Mouse (Mus musculus) liver, embryonic 13.5 days (tissue): ENCODE results near the gene Mob3b. TPM values are rescaled to one million over a fixed set of nuclear protein-coding genes. Genes with fewer than 3 reads are reported as not detected.

Source experiments
- ATAC-seq: fragments of 200-750 bp; cut with Nextera tagmentation; 2 replicates; pipeline ENCODE4 v1.8.0; 2017; ENCODE audit warnings: low read depth, mild to moderate bottlenecking, moderate number of reproducible peaks, moderate library complexity
- DNase-seq: peaks from one replicate; pipeline ENCODE4 v3.0.0; 2022
- H3K27ac ChIP-seq: fragments of 300-500 bp; sonication (generic); 2 replicates; pipeline ENCODE4 v1.5.1; 2015; ENCODE audit warnings: moderate library complexity, mild to moderate bottlenecking, inconsistent platforms
- H3K27me3 ChIP-seq: fragments of 300-500 bp; sonication (generic); 2 replicates; pipeline ENCODE4 v1.6.1; 2015; ENCODE audit warnings: mild to moderate bottlenecking, inconsistent platforms
- H3K36me3 ChIP-seq: fragments of 300-500 bp; sonication (generic); 2 replicates; pipeline ENCODE4 v1.6.1; 2015; ENCODE audit warnings: mild to moderate bottlenecking, inconsistent platforms
- H3K4me1 ChIP-seq: fragments of 300-500 bp; sonication (generic); replicated peaks from 2 replicates; pipeline ENCODE4 v1.6.1; 2015; ENCODE audit warnings: inconsistent platforms
- H3K4me2 ChIP-seq: fragments of 300-500 bp; sonication (generic); 2 replicates; pipeline ENCODE4 v1.6.1; 2015; ENCODE audit warnings: inconsistent platforms, mild to moderate bottlenecking, moderate library complexity
- H3K4me3 ChIP-seq: fragments of 300-500 bp; sonication (generic); replicated peaks from 2 replicates; pipeline ENCODE4 v1.5.1; 2015; ENCODE audit warnings: mild to moderate bottlenecking, inconsistent platforms
- H3K9ac ChIP-seq: fragments of 300-500 bp; sonication (generic); 2 replicates; pipeline ENCODE4 v1.6.1; 2015; ENCODE audit warnings: mild to moderate bottlenecking, inconsistent platforms
- H3K9me3 ChIP-seq: fragments of 300-500 bp; sonication (generic); replicated peaks from 2 replicates; pipeline ENCODE4 v1.6.1; 2016; ENCODE audit warnings: inconsistent platforms
- WGBS: fragments of 180-500 bp; shearing (Covaris S2); methylation state at CpG from one replicate; pipeline ENCODE4 v1.1.7; 2015; ENCODE audit not compliant: insufficient replicate concordance; 5-methylcytosine and 5-hydroxymethylcytosine counted together
- polyA plus RNA-seq: library from polyadenylated mRNA; unstranded; fragments of >200 nt; fragmentation: Nextera tagmentation; extraction: Ambion mirVana; gene quantifications from 2 replicates; pipeline ENCODE4 v1.2.1, GENCODE M21; 2015

Mob3b gene
- polyA plus RNA-seq, 1 experiment from 2014 or later: 4.2 TPM

DNA sequence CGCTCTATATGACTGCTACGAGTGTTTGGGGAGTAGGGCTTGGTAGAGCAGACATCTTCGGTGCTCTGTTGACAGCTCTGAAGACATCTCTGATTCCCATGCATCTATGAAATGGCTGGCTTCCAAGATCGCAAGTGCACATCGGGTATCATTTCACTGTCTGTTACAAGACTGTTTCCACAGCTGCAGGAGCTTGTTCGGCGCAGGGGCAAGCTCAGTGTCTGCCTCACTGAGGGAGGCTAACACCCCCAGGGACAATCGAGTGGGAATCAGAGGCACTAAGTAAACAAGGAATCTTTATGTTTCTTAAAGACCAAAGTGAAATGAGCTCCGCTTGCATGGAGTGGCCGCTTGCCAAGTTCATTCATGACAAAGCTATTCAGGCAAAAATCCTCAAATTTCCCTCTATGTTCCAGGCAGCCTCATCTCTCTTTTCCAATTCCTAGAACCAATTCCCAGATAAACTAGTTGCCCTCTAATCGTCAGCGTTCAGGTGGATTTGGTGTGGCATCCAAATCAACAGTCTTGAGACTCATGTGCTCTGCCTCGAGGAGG is 12.4 kb upstream of the Mob3b start:
- DNase-seq (no peak), ATAC-seq (no peak)
- 0 out of 2 replicates have a peak, but pooled peaks cover 6% of the 10 kb centered on the region for H3K4me1 ChIP-seq

DNA sequence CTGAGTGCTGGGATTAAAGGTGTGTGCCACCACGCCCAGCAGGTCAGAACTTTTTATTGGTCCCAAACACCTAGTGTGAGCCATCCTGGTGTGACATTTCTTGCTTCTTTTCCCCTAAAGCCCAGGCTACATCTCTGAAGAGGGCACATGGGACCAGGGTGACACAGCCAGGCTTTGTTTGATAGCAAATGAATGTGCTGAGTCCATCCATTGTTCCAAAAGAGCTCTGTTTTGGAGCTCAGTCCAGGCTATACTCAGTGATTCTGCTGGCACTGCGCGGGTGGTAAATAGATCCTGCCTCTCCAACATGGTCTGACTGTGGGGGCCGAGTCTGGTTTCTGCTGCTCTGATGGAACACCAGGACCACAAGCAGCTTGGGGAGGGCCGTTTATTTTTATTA is 10.6 kb upstream of the Mob3b start:
- ATAC-seq: no peak
- H3K27ac ChIP-seq: no peak overlapping the region
- 0 out of 2 replicates have a peak, but pooled peaks cover 6% of the 10 kb centered on the region for H3K4me1 ChIP-seq
- H3K9ac ChIP-seq: no peak overlapping the region
- 53% methylated on average over 5 of the region's 5 CpGs for WGBS
- no peak overlapping the region for H3K4me3 ChIP-seq
- DNase-seq: no peak
- H3K27me3 ChIP-seq: no peaks in the 10 kb centered on the region
- H3K36me3 ChIP-seq: no peaks in the 10 kb centered on the region
- no peak overlapping the region for H3K4me2 ChIP-seq
- no peaks in the 10 kb centered on the region for H3K9me3 ChIP-seq

More for the DNA sequence above, 12.4 kb upstream of the Mob3b start:
- Histone ChIP-seq H3K9ac (no peak overlapping the region), H3K36me3 (no peaks in the 10 kb centered on the region), H3K27ac (no peak overlapping the region), H3K27me3 (no peaks in the 10 kb centered on the region), H3K4me3 (no peak overlapping the region), H3K4me2 (no peak overlapping the region), H3K9me3 (no peaks in the 10 kb centered on the region)
- WGBS: 75% methylated on average over 13 of the region's 13 CpGs

DNA sequence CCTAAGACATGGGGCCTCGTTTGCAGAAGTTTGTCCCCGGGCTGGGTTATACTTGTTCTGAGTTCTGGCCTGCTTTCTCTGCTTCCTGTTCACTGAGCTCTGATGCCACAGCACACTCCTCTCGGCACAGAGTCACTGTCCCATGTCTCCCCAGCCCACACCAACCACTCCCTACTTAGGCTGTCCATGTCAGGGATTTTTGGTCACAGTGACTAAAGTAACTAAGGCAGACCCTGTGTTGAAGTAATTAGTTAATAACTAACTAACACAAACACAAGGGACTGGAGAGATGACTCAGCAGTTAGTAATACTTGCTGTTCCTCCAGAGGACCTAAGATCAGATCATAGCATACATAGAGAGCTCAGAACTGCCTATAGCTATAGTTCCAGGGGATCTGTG is 8.7 kb upstream of the Mob3b start:
- Histone ChIP-seq H3K4me1 (0 out of 2 replicates have a peak, but pooled peaks cover 6% of the 10 kb centered on the region), H3K9ac (no peak overlapping the region), H3K4me3 (no peak overlapping the region), H3K36me3 (no peaks in the 10 kb centered on the region), H3K4me2 (no peak overlapping the region), H3K27ac (peak overlapping the region; percentile 25), H3K9me3 (no peaks in the 10 kb centered on the region), H3K27me3 (no peaks in the 10 kb centered on the region)
- DNase-seq: no peak
- ATAC-seq: peak; percentile 71
- WGBS: 20% methylated on average over 3 of the region's 3 CpGs

DNA sequence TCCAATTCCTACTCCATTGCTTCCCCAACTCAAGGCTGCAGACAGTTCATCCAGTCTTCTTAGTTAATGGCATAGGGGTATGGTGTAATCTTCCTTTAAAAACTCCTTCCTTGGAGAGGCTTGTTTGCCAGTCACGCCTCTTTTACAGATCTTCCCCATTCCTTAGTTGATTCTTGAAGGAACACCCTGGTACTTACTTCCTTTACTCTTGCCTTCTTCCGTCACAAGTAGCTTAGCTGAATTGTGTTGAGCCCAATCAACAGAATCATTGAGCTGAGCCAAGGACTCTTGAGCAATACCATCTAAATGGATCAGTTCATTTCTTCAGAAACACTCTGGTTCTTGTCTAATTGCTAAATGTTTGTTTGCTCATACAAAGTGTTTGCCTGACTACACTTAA is 8.0 kb upstream of the Mob3b start:
- Histone ChIP-seq H3K27ac (no peak overlapping the region), H3K4me3 (no peak overlapping the region), H3K4me1 (0 out of 2 replicates have a peak, but pooled peaks cover 6% of the 10 kb centered on the region), H3K27me3 (no peaks in the 10 kb centered on the region), H3K9ac (no peak overlapping the region), H3K36me3 (no peaks in the 10 kb centered on the region), H3K4me2 (no peak overlapping the region), H3K9me3 (no peaks in the 10 kb centered on the region)
- DNase-seq (no peak), ATAC-seq (no peak)
- 68% methylated on average over 2 of the region's 2 CpGs for WGBS

DNA sequence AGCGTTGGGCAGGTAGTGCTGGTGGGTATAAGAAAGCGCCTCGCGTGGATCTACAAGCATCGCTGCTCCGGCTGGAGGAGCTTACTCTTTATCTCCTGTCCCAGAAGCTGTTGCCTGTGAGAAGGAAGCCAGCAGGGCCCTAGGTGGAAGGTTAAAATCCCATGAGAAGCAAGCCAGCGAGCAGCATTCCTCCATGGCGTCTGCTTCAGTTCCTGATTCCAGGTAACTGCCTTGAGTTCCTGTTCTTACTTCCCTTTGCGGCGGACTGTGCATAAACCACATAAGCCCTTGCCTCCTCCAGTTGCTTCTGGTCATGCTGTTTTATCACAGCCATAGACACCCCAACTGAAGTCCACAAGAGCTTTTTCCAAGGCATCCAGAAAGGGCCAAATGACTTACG is 531 bp upstream of the Mob3b start:
- Histone ChIP-seq H3K4me1 (peaks cover 18% of the 10 kb centered on the region), H3K36me3 (no peaks in the 10 kb centered on the region), H3K4me3 (peak overlapping the region; percentile 65; the same call in 1 of the 2 replicates), H3K27ac (no peak overlapping the region), H3K9me3 (no peaks in the 10 kb centered on the region), H3K9ac (no peak overlapping the region), H3K27me3 (peaks cover 19% of the 10 kb centered on the region), H3K4me2 (peak overlapping the region; percentile 80; the same call in 1 of the 2 replicates)
- no peak for ATAC-seq
- 31% methylated on average over 11 of the region's 11 CpGs for WGBS
- no peak for DNase-seq

DNA sequence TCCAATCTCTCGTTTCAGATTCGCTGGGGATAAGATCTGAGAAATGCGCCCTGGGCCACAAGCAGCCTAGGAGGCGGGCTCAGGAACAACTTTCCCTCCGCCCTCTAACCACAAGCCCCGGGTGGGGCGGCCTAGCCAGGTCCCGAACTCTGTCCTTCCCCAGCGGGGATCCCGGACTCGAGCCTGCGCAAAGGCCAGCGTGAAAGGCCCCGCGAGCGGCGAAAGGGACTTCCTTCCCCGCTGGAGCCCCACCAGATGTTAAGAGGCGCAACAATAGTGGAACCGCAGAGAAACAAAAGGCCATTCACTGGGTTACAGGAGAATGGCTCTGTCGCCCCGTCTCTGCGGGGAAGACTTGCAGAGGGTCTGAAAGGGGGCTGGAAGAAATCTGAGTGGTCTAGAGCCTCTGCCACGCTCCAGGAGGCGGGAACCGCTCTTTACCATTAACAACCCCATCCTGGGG is 1.1 kb downstream of the Mob3b start:
- ATAC-seq: peak; percentile 61
- peak; percentile 30 for DNase-seq
- Histone ChIP-seq H3K4me3 (peak overlapping the region; percentile 65), H3K4me2 (peak overlapping the region; percentile 80), H3K27ac (peak overlapping the region; percentile 71), H3K27me3 (peaks cover 19% of the 10 kb centered on the region), H3K4me1 (peaks cover 18% of the 10 kb centered on the region), H3K9ac (peak overlapping the region; percentile 75), H3K9me3 (no peaks in the 10 kb centered on the region), H3K36me3 (no peaks in the 10 kb centered on the region)
- WGBS: under 1% methylated on average over 26 of the region's 26 CpGs

DNA sequence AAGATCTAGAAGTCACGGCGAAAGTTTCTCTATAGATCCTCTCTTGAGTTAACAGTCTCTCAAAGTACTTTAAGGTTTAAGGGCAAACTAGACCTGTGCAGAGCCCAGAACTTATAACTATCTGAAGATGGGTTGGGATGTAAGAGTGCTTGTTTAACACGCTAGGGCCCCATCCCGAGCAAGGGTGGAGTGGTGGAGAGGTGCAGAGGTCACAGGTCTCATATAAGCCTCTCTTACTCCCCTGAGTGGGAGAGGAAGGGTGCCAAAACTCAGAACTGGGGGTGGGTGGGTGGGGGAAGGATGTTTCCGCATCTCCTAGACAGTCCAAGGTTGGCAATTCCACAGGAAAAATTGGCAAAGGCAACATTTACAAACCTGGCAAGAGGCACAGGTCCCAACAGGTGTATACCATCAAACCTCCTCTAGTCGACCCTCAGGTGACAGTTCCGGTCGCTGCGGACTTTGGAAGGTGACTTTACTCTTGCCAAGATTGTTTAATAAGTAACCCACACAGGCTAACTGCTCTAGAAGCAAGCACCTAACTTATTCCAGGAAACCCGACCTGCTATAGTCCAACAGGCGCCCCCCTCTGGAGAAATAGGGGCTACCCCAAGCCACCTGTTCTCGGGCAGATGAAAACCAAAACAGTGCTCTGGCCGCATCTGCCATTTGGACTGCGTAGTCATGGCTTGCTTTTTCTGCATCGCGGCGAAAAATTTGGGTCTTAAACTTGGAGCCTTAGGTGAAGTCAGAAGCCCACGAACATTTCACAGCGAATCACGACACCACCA is 2.0 kb downstream of the Mob3b start:
- Histone ChIP-seq H3K9ac (peak overlapping the region; percentile 75), H3K4me1 (peaks cover 18% of the 10 kb centered on the region), H3K27ac (peak overlapping the region; percentile 71), H3K4me2 (peak overlapping the region; percentile 80), H3K36me3 (no peaks in the 10 kb centered on the region), H3K9me3 (no peaks in the 10 kb centered on the region), H3K27me3 (peaks cover 19% of the 10 kb centered on the region), H3K4me3 (peak overlapping the region; percentile 65)
- ATAC-seq (peak; percentile 72), DNase-seq (peak; percentile 13)
- WGBS: 21% methylated on average over 20 of the region's 20 CpGs

DNA sequence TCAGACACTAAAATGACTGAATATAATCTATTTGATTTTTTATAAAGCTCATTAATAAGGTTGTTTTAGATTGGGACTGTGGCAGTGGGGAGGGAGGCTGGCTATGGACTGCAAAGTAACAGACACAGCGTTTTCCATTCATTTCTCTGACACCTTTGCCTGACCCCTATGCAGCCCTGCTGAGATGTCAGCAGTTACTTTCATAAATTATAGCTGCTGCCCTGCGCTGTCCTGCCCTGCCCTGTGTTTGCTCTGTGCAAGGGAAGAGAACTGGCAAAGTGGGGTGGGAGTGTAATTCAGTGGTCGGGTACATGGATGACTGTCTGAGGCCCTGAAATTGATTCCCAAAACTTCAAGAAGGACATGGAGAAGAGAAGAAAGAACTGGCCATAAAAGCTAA is 3.2 kb downstream of the Mob3b start:
- no peak overlapping the region for H3K27ac ChIP-seq
- WGBS: 54% methylated on average over 3 of the region's 3 CpGs
- ATAC-seq: no peak

DNA sequence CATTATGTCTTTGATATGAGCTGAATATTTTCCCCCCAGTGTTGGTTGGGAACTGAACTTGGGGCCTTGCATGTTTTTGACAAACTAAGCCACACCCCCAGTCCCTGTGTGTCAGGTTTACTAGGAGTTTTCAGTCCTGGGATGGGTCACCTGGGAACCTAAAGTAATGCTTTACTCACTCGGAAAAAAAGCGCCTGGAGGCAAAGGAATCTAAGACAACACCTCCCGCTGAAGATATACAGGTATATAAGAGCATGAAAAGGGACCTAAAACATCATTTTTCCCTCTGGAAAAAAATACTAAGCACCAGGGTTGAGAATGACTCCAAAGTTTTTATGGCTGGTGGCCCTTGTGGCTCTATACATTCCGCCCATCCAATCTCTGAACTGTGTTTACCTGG is 5.5 kb downstream of the Mob3b start, which contains the start of gene Ifnk:
TSS of gene Ifnk (plus strand) at position 301 of the 400 bp plus-strand sequence.
- Histone ChIP-seq H3K4me1 (peaks cover 11% of the 10 kb centered on the region), H3K9me3 (no peaks in the 10 kb centered on the region), H3K36me3 (no peaks in the 10 kb centered on the region), H3K9ac (no peak within 1 kb of the TSS), H3K27ac (no peak within 1 kb of the TSS), H3K4me2 (no peak within 1 kb of the TSS), H3K4me3 (no peak within 1 kb of the TSS), H3K27me3 (peaks cover 15% of the 10 kb centered on the region)
- ATAC-seq (no peak), DNase-seq (no peak)
- WGBS: 71% methylated on average over 4 of the region's 4 CpGs

More for the DNA sequence above, 3.2 kb downstream of the Mob3b start:
- Histone ChIP-seq H3K9me3 (no peaks in the 10 kb centered on the region), H3K27me3 (peaks cover 19% of the 10 kb centered on the region), H3K4me3 (no peak overlapping the region), H3K9ac (no peak overlapping the region), H3K36me3 (no peaks in the 10 kb centered on the region), H3K4me2 (no peak overlapping the region), H3K4me1 (peaks cover 18% of the 10 kb centered on the region)
- no peak for DNase-seq

DNA sequence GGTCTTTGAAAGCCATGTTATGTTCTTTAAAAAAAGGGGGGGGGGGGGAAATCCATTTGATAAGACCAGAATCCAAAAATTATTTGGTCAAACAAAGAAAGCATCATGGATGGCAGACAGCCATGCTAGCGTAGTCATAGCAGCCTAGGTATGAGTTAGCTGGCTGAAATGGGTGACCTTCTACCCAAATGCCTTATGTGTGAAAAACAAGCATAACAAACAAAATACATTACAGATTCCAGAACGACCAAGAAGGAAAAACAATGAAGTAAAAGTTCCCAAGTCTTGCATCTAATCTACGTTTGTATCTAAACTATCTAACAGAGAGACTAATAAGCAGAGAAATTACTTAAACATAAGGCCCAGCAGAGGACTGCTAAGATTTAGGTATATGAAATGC is 6.6 kb downstream of the Mob3b start:
- Histone ChIP-seq H3K27me3 (peaks cover 10% of the 10 kb centered on the region), H3K4me2 (no peak overlapping the region), H3K4me1 (peaks cover 4% of the 10 kb centered on the region), H3K4me3 (no peak overlapping the region), H3K9ac (no peak overlapping the region), H3K27ac (no peak overlapping the region), H3K36me3 (no peaks in the 10 kb centered on the region), H3K9me3 (no peaks in the 10 kb centered on the region)
- no peak for DNase-seq
- no peak for ATAC-seq
- WGBS: 60% methylated on average over 3 of the region's 3 CpGs

DNA sequence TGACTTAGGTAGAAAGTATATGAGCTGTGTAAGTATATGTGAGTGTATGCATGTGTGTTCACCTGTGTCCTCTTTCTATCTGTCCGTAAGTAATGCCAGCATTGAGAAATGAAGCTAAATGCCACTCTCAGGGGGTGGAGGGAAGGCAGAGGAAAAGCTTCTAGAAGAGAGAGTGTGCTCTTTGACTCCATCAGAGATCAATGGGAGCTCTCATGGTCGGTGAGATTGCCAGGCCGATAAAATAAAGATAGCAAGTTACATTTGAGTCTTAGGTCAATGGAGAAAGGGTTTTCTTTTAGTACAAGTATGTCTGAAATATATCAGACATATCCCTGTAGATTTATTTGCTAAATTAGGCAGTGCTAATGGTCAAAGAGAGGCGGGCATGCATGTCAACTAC is 9.0 kb downstream of the Mob3b start:
- no peaks in the 10 kb centered on the region for H3K9me3 ChIP-seq
- no peaks in the 10 kb centered on the region for H3K27me3 ChIP-seq
- no peaks in the 10 kb centered on the region for H3K36me3 ChIP-seq
- 68% methylated on average over 4 of the region's 4 CpGs for WGBS
- no peak for ATAC-seq
- H3K4me3 ChIP-seq: no peak overlapping the region
- no peak overlapping the region for H3K4me2 ChIP-seq
- H3K9ac ChIP-seq: no peak overlapping the region
- H3K27ac ChIP-seq: no peak overlapping the region
- no peaks in the 10 kb centered on the region for H3K4me1 ChIP-seq
- no peak for DNase-seq
